Mouse (Mus musculus) layer of hippocampus, postnatal 25 days (tissue): ENCODE data around the gene Arhgap10. TPM values are rescaled to one million over a fixed set of nuclear protein-coding genes. Genes with fewer than 3 reads are reported as not detected.
"Not testable (repeated sequence)": the region's sequence is repeated elsewhere in the genome, so short reads cannot be mapped to it uniquely, and the experiment has no call there.

Experiments
- DNase-seq, 2 experiments: peaks; one replicate each; pipeline ENCODE4 v3.0.0; 2022; ENCODE audit warnings: mixed read lengths in 2 of 2, low spot score in 1 of 2; ENCODE audit errors: extremely low spot score in 1 of 2
- total RNA-seq, 2 experiments: library from RNA; stranded (reverse); gene quantifications; 2 replicates each; pipeline ENCODE4 v1.2.3; 2021

The Arhgap10 gene
- total RNA-seq, 2 experiments from 2014 or later: 8.0 to 9.3 TPM

DNA sequence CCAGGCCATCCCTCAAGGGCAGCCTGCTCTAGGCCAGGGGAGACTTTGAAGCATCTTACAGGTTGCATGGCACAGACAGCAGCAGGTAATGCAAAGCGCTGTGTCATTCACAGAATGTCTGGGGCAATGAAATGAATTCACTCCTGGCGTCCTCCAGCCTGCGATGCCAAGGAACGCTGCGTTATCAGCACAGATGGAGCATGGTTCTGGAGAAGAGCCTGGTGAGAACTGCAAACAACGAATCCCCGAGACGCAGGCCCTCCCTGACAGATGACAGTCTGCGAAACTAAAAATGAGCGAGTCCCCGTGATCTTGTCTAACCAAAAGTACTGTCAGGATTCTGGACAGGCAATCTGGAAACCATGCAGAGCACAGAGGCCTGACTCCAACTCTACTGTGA is 153.3 kb downstream of the Arhgap10 start:
- DNase-seq: peak; percentile 38 to 59

DNA sequence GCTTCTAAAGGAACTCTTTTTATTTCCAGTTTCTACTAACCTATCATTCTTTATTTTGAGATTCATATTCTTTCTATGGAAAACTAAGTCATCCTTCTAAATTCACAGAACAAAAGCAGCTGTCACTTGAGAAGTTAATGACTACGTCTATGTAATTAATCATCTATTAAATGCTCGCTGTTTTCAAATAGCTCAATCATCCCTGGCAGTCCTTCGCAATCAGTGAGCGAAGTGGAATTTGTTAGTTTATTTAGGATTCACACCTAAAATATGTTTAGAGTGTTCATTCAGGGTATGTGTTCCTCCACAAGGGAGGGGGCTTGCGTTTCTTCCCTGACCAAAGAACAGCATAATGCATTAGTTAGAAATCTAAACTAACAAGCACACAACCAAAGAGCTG is 156.9 kb downstream of the Arhgap10 start:
- no peak for DNase-seq

GRCm38 (mm10) chr8:77360423-77360822 is 157.3 kb downstream of the Arhgap10 start:
- no peak for DNase-seq

DNA sequence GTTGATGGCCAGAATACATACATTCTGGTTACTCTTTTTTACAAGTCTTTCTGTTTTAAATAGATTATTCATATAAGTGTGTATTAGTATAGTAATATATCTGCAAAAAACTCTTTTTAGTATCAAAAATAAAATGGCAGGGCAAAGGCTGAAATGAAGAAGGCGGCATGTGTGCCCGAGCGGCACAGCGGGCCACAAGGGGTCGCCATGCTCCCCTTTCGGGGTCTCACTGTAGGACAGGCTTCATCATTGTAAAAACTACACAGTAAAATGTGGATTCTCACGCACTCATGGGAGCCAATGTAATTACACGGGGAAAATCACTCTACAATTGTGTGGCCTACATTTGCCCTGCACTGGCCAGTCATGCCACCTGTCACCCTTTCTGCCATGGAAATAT is 160.6 kb downstream of the Arhgap10 start:
- no peak for DNase-seq

DNA sequence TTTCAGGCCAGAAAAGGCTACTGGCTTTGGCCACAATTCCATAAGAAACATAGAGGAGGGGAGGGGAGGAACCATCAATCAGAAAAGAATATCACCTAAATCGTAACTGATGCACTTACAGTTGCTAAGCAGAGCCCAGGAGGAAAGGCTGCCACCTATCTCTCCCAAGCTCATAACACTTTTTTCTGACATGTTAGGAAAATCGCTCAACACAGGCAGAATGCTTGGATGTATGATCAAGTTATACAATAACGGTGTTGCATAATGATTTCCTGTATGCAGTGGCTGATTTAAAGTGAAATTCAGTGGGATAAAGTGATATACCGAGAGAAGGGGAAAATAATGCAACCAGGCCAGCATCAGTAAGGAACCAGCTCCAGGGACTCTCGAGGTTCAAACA is 162.4 kb downstream of the Arhgap10 start:
- no peak for DNase-seq

DNA sequence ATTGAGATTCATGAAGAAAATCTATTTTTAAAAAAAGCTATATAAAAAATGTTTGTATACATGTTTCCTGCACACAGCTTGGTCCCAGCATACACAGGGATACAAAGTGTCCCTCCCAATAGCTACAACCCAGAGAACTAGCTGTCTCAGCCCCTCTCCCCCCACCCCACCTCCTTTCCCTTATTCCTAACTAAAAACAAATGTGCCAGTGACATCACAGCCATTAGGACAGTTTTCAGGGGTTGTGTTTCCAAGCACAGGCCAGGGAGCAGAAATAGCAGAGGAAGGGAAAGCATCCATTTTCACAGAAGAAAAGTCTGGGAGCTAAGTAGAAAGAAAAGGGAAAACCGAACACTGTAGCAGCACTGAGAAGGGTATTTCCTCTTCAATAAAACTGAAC is 163.6 kb downstream of the Arhgap10 start:
- DNase-seq: no peak

DNA sequence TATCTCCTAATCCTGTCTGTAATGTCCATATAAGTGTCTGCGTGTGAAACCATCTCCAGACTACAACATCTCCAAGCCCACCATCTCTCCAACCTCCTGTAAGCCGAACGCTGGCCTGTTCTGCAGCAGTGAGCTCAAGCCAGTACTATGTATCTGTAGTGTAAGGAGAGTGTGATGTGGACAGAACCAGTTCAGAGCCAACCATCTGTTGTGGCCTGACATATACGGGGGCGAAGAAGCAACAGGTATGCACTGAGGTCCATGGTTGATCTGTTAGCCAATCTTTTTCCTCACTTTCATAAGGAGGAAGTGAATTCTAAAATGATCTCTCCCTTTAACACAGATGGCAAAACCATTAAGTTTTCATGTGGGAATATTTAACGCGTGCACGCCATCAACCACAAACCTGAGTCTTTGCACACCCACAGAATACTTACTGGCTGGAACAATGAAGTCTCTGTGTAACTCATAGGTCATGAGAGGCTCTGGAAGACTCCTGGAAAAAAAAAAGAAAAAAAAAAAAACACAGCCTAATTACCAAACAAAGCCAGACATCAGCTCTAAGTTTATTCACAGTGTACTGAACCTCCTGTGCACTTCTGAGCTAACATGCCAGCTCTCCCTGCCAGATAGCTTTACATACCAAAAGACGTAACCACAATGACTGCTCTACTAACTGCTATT is 166.4 kb downstream of the Arhgap10 start:
- DNase-seq: no peak

DNA sequence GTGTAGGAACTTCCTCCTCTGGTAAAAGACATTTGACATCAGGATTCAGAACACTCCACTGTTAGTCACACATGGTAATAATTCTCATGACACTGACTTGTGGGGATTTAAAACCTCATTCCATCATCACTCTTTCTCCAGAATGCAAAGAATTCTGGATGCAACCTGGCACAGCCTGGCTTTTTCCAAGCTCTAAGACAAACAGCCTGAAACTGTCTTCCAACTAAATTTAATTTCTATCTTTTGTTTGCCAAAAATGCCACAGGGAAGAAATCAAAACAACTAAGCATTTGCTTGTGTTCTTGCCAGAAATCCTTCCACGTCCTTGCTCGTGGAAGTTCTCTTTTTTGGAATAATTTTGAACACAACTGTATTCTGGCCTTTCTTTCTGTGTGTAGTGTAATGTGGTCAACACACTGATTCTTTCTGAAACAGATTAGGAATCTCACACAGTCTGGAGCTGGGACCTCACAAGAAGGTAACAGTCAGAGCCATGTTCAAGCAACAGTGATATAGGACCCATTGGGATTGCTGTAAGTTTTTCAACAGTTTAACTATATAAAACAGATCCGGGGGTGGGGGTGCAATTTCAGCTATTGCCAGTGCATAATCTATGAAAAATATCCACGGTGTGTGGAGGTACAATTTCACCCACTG is 167.5 kb downstream of the Arhgap10 start:
- DNase-seq: no peak

DNA sequence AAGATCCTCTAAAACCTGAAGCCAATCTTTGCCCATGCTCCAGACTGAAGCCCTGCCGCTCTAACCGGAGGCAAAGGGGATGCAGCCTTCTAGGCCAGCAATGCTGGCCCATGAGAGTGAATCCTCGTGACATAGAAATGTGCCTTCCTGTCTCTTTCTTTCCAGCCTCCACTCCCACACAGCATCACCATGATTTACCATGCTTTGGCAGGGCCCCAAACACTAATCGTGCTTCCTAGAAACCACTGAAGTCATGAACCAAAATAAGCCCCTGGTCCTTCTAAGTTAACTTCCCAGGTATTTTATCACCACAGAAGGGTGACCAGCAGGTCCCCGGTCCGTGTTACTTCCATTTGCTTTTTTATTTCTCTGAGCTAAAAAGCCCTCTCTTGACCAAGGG is 173.8 kb downstream of the Arhgap10 start:
- DNase-seq: no peak

DNA sequence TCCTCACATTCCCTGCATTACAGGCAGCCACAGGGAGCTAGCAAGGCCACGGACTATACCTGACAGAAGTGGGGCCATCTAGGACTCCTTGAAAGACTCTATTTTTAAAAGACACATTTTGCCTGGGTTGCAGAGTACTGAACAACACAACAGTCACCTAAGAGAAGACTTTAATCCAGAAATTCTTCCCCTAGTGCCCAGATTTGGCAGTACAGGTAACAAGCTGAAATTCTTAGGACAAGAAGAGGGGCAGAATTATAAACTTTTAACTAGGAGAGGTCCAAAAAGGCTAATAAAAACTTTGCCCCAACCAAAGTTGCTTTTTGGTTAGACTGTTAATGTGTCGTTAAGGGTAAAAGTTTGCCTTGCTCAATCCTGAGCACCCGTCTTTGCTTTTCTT is 174.4 kb downstream of the Arhgap10 start:
- DNase-seq: no peak

DNA sequence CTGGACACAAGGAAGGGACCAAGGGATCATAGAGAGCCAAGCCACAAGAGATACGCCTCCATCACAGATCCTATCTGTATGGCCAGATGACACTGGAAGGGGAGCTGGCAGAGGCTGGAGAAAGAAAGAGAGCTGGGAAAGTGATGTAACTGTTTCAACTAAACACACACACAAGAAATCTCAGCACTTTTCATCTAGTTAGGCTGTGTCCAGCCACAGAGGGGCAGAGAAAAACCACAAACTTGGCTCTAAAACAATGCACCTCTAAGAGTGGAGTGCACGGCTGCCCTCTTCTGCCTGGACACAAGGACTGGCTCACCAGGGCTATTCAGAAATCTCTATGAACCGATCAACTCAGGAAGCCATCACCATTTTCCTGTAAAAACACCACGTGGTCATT is 175.6 kb downstream of the Arhgap10 start:
- DNase-seq: no peak

GRCm38 (mm10) chr8:77341329-77341728 is 176.4 kb downstream of the Arhgap10 start:
- DNase-seq: no peak

GRCm38 (mm10) chr8:77340046-77340747 is 177.6 kb downstream of the Arhgap10 start:
- DNase-seq: no peak

DNA sequence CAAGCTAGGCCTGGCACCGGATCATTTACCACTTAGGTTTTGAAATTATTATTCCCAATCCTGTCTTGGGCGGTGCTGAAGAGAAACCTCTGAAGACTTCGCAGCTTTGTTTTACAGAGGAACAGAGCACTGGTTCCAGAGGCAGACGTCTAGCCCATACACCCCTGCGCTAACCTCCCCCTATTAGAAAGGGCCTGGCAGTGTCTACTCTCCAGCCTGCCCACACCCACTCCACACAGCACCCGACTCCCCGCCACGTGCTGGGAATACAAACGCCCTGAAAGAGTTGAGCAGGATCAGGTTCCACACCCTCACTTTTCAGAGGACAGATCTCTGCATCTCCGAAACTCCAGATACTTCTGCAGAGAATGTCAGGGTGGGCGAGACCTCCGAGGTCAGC is 180.5 kb downstream of the Arhgap10 start:
- no peak for DNase-seq

DNA sequence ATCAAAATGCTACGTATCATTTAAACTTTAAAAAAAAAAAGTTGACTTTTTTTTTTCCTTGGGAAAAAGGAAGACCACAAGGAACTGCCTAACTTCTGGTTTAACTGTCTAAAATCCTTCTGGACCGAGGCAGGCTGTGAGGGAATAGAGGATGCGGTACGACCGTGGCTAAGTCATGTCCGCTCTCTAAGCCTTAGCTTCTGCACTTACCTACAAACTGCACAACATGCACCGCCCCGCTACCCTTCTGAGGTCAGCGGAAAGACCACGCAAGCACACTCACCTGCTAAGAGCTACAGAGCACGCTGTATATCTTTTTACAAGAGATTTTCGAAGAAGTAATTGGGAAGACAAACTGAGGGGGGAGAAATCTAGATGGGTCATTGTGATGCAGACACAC is 186.6 kb downstream of the Arhgap10 start:
- DNase-seq: no peak

GRCm38 (mm10) chr8:77330304-77330703 is 187.4 kb downstream of the Arhgap10 start:
- no peak for DNase-seq

DNA sequence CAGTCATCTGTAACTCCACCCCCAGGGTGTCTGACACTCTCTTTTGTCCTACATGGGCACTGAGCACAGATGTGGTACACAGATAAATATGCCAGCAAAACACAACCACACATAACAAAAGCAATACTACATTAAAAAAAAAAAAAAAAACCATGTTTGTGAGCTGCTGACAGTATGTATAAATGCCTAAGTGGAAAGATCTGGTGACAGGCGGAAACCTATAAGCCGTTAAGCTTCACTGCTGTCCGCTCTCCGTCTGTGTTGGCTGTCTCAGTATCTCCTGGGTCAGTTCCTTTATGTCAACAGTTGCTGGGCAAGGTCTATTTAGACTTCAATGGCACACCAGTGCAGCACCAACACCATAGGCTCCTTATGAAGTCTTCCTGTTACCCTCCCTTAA is 188.0 kb downstream of the Arhgap10 start:
- DNase-seq: no peak

- no peak for DNase-seq
Observed at GRCm38 (mm10) chr8:77328473-77328872, 189.3 kb downstream of the Arhgap10 start.

- DNase-seq: no peak
Observed at GRCm38 (mm10) chr8:77327326-77327725, 190.4 kb downstream of the Arhgap10 start.

DNA sequence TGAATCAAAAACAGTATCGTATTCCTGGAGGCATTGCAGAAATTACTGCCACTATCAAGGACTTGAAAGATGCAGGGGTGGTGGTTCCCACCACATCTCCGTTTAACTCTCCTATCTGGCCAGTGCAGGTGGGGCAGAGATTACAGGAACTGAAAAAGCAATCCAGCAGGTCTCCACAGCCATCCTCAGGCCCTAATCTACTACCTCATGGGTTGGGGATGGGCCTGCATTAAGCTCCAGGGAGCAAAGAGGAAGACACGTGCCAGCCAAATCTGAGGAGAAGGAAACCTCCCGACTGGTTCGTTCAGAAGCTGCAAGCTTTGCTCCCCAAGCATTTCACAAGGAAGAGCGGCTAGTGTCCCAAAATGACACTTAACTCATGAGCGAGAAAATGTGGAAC is 195.0 kb downstream of the Arhgap10 start:
- not testable (repeated sequence) for DNase-seq

DNA sequence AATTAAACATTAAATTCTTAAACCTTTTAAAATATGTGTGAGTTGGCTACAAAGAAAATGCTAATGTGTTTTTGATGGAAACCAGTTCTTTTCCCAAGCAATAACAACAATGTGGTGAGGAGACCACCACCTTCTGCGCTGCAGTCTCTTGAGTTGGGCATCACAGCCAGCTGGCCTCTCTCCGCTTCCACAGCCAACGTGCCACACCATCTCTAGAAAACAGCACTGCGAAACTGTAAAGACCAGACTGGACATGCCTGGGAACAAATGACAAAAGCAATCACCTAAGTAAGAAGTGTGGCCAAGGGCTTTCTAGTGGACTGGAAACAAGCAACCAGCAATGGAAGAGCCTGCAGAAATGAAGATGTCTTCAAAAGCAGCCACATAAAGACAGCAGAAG is 195.9 kb downstream of the Arhgap10 start:
- DNase-seq: no peak

DNA sequence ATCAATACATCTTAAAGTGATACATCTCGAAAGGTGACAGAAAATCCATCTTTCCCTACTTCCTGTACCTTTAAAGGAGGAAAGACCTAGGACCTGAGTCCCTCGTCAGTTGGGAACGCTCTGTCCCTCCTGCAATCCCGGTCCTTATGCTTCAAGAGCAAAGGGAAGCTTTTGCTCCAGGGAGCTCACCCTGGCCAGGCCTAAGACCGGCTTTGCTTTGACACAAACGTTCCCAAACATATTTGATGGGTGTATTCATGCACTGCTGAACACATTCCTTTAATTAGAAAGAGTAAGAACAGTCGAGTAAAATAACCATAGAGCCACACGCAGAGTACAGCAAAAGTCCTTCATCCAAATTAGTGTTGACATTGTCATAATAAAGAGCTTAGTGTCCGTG is 199.2 kb downstream of the Arhgap10 start:
- DNase-seq: no peak
